Mouse (Mus musculus): Measurements from ENCODE around the gene Terf2ip. TPM values are rescaled to one million over a fixed set of nuclear protein-coding genes. Genes with fewer than 3 reads are reported as not detected.

Gene Terf2ip
- 10 to 100 TPM; 30.2 to 30.5 TPM for polyA plus RNA-seq (2017; shearing (Covaris generic))

GRCm38 (mm10) chr8:112010997-112011815 is at the start of gene Terf2ip, which contains the start of gene Kars:
Terf2ip (plus strand) TSS chr8:112011398.
Kars (minus strand) TSS chr8:112011323.

DNA sequence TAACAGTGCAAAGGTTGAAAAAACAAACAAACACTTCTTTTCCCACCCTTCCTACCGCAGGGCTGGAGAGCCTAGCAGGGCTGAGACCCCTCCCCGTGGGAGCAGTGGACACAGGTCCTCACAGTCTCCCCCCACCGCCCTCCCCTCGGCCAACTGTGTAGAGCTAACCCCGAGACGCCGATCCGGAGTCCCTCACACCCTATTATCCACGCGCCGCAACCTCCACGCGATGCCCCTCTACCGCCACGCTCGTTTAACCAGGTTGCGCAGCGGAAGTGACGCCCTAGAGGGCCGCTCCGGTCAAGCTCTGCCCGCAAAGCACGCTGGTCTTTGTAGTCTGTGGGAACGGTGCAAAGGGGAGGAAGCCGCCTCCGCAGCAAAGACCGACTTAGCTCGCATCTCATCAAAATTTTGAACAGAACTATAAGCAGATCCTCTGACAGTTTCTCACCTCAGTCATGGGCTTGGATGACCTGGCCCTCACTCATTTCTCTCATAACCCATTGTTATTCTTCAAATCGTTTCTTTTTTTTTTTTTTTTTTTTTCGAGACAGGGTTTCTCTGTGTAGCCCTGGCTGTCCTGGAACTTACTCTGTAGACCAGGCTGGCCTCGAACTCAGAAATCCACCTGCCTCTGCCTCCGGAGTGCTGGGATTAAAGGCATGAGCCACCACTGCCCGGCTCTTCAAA is 19.0 kb upstream of the Terf2ip start, which contains the start of gene Adat1:
Gene Adat1 (minus strand): TSS at position 290 of the 690 bp plus-strand sequence.

GRCm38 (mm10) chr8:112014936-112015335 is 3.7 kb downstream of the Terf2ip start, which contains the start of gene Gm6793:
Gm6793 (minus strand) TSS chr8:112015036.

Other genes starting within 250 kb of the Terf2ip start
- 100 to 1,000 TPM in 1 of 2 experiments, 10 to 100 TPM in 1; 85.8 to 104 TPM for gene Cfdp1, start 157.1 kb upstream of the Terf2ip start, polyA plus RNA-seq (2017; shearing (Covaris generic))
- gene Tmem170, start 134.6 kb upstream of the Terf2ip start, polyA plus RNA-seq (2017; shearing (Covaris generic)): 1 to 10 TPM; 1.2 to 1.7 TPM
- gene Chst5, start 101.0 kb upstream of the Terf2ip start, polyA plus RNA-seq (2017; shearing (Covaris generic)): under 1 TPM in 1 of 2 experiments, not detected in 1; 0.81 TPM
- gene Tmem231, start 77.5 kb upstream of the Terf2ip start, polyA plus RNA-seq (2017; shearing (Covaris generic)): 1 to 10 TPM; 2.4 to 3.3 TPM
- 100 to 1,000 TPM; 290 to 365 TPM for gene Gabarapl2, start 70.7 kb upstream of the Terf2ip start, polyA plus RNA-seq (2017; shearing (Covaris generic))
- gene Adat1, start 19.1 kb upstream of the Terf2ip start, polyA plus RNA-seq (2017; shearing (Covaris generic)): 1 to 10 TPM; 9.2 to 9.3 TPM
- gene Kars, start 75 bp upstream of the Terf2ip start, polyA plus RNA-seq (2017; shearing (Covaris generic)): 100 to 1,000 TPM in 1 of 2 experiments, 10 to 100 TPM in 1; 88.5 to 100 TPM
- gene Gm6793, start 3.6 kb downstream of the Terf2ip start, polyA plus RNA-seq (2017; shearing (Covaris generic)): 1 to 10 TPM in 1 of 2 experiments, under 1 TPM in 1; 0.72 to 1.2 TPM

Data from inflammation-experienced regulatory T-cells (primary cell).